In the genomic region with DNA sequence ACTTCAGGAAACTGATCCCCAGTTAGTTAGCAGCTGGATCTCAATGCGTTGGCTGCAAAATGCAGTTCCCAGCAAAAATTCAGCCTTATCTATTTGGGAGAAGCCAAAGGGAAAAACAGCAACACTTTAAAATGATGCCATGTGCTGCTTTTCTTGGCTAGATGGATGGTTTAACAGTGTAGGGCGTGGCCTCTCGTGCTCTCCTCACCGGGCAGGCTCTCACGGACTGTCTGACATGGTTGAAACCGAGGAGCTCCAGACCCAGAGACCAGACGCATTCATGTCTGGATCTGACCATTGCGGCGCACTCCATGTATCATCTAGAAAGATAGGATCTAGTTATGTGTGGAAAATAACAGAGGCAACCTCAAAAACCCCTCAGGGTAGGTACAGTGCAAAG, we compare ENCODE assay signal across 24 mouse cellular contexts.
DNase-seq lines count a peak whose midpoint lies in the region; ATAC-seq and TF ChIP-seq lines count a peak whose summit lies in the region.
"Had no signal": no experiment of that assay in that cellular context is flagged by ENCODE, and none has a peak within 500 bp of the region (broad histone marks: within the 10 kb centered on the region; RNA-seq: fewer than 3 reads in every experiment).

No protein-coding gene starts in this region.

- 64% methylated on average over 9 of the region's 9 CpGs for WGBS in intestine, embryonic 14.5 days
- WGBS in intestine, embryonic 16.5 days: 73% methylated on average over 9 of the region's 9 CpGs
- 56% methylated on average over 9 of the region's 9 CpGs for WGBS in lung, embryonic 14.5 days
- 66% methylated on average over 9 of the region's 9 CpGs for WGBS in lung, postnatal 0 days
- WGBS in lung, embryonic 16.5 days: 65% methylated on average over 9 of the region's 9 CpGs

- no peaks in the 10 kb centered on the region for H3K27me3 ChIP-seq in intestine, embryonic 14.5 days (replicated peaks; ENCODE audit: control insufficient read depth, insufficient read depth, low read length)
- H3K27me3 ChIP-seq in intestine, embryonic 16.5 days (replicated peaks; ENCODE audit: control insufficient read depth, insufficient read depth, low read length): no peaks in the 10 kb centered on the region
- no peaks in the 10 kb centered on the region for H3K27me3 ChIP-seq in lung, embryonic 14.5 days (ENCODE audit: insufficient read depth, low read length)
- H3K27me3 ChIP-seq in lung, postnatal 0 days (replicated peaks; ENCODE audit: insufficient read depth, low read length): no peaks in the 10 kb centered on the region
- H3K27me3 ChIP-seq in lung, embryonic 16.5 days (ENCODE audit: control insufficient read depth, insufficient read depth, low read depth, low read length): no peaks in the 10 kb centered on the region
- H3K27me3 ChIP-seq: CH12.LX; embryonic facial prominence, embryonic 12.5 days; forebrain, embryonic 13.5 days had no signal

- H3K9me3 ChIP-seq in intestine, embryonic 14.5 days (ENCODE audit: control insufficient read depth, low read length): no peaks in the 10 kb centered on the region
- H3K9me3 ChIP-seq in intestine, embryonic 16.5 days (ENCODE audit: control insufficient read depth, low read length): no peaks in the 10 kb centered on the region
- H3K9me3 ChIP-seq in lung, embryonic 14.5 days (ENCODE audit: low read depth, low read length): no peaks in the 10 kb centered on the region
- no peaks in the 10 kb centered on the region for H3K9me3 ChIP-seq in lung, postnatal 0 days (ENCODE audit: low read length)
- H3K9me3 ChIP-seq in lung, embryonic 16.5 days (ENCODE audit: control insufficient read depth, low read length): no peaks in the 10 kb centered on the region
- H3K9me3 ChIP-seq: embryonic facial prominence, embryonic 10.5 days; embryonic facial prominence, embryonic 12.5 days; forebrain, embryonic 13.5 days; G1E had no signal

- H3K27ac ChIP-seq in intestine, embryonic 14.5 days (ENCODE audit: low read depth): no peak overlapping the region
- H3K27ac ChIP-seq in intestine, embryonic 16.5 days (ENCODE audit: low read length): no peak overlapping the region
- no peak overlapping the region for H3K27ac ChIP-seq in lung, embryonic 14.5 days (ENCODE audit: low read depth)
- no peak overlapping the region for H3K27ac ChIP-seq in lung, postnatal 0 days (ENCODE audit: low read length)
- peak overlapping the region; percentile 41; the same call in 1 of the 2 replicates for H3K27ac ChIP-seq in lung, embryonic 16.5 days (ENCODE audit: low read length)
- H3K27ac ChIP-seq: embryonic facial prominence, embryonic 10.5 days; embryonic facial prominence, embryonic 12.5 days; forebrain, embryonic 13.5 days had no signal

- TF ChIP-seq CTCF in lung, embryonic 14.5 days (IDR thresholded peaks at IDR 0.05; ENCODE audit: low read depth): no peak
- TF ChIP-seq CTCF in lung, postnatal 0 days (IDR thresholded peaks at IDR 0.05): no peak

- H3K9ac ChIP-seq in intestine, embryonic 14.5 days (ENCODE audit: low read length): no peak overlapping the region
- H3K9ac ChIP-seq in intestine, embryonic 16.5 days (ENCODE audit: low read depth, low read length): no peak overlapping the region
- no peak overlapping the region for H3K9ac ChIP-seq in lung, embryonic 14.5 days
- no peak overlapping the region for H3K9ac ChIP-seq in lung, postnatal 0 days (replicated peaks; ENCODE audit: low read depth)
- no peak overlapping the region for H3K9ac ChIP-seq in lung, embryonic 16.5 days (ENCODE audit: low read length)
- H3K9ac ChIP-seq: embryonic facial prominence, embryonic 12.5 days; forebrain, embryonic 13.5 days had no signal

- H3K4me3 ChIP-seq in intestine, embryonic 14.5 days (ENCODE audit: low read depth, low read length): no peak overlapping the region
- no peak overlapping the region for H3K4me3 ChIP-seq in intestine, embryonic 16.5 days (ENCODE audit: low read length)
- no peak overlapping the region for H3K4me3 ChIP-seq in lung, embryonic 14.5 days (ENCODE audit: low read depth, low read length)
- no peak overlapping the region for H3K4me3 ChIP-seq in lung, postnatal 0 days (ENCODE audit: low read depth, low read length)
- H3K4me3 ChIP-seq in lung, embryonic 16.5 days (ENCODE audit: low read length): no peak overlapping the region
- H3K4me3 ChIP-seq: embryonic facial prominence, embryonic 10.5 days; embryonic facial prominence, embryonic 12.5 days; forebrain, embryonic 13.5 days had no signal

- no peak overlapping the region for H3K4me2 ChIP-seq in intestine, embryonic 14.5 days (ENCODE audit: low read length)
- no peak overlapping the region for H3K4me2 ChIP-seq in intestine, embryonic 16.5 days (ENCODE audit: low read depth, low read length)
- H3K4me2 ChIP-seq in lung, embryonic 14.5 days: no peak overlapping the region
- no peak overlapping the region for H3K4me2 ChIP-seq in lung, postnatal 0 days (replicated peaks; ENCODE audit: low read depth, low read length)
- H3K4me2 ChIP-seq in lung, embryonic 16.5 days (ENCODE audit: low read depth, low read length): no peak overlapping the region
- H3K4me2 ChIP-seq: embryonic facial prominence, embryonic 12.5 days; forebrain, embryonic 13.5 days had no signal

- no peaks in the 10 kb centered on the region for H3K4me1 ChIP-seq in intestine, embryonic 14.5 days (replicated peaks; ENCODE audit: control insufficient read depth, insufficient read depth, low read length)
- no peaks in the 10 kb centered on the region for H3K4me1 ChIP-seq in intestine, embryonic 16.5 days (ENCODE audit: control insufficient read depth, insufficient read depth, low read length)
- peaks cover 3% of the 10 kb centered on the region for H3K4me1 ChIP-seq in lung, embryonic 14.5 days (ENCODE audit: insufficient read depth)
- H3K4me1 ChIP-seq in lung, postnatal 0 days (ENCODE audit: insufficient read depth, low read depth, low read length): no peaks in the 10 kb centered on the region
- H3K4me1 ChIP-seq in lung, embryonic 16.5 days (replicated peaks; ENCODE audit: control insufficient read depth, insufficient read depth, low read length): peaks cover 13% of the 10 kb centered on the region; the same call in 1 of the 2 replicates
- H3K4me1 ChIP-seq: forebrain, embryonic 13.5 days had no signal

- peak; percentile 62 for DNase-seq in heart, adult 11 months
- no peak for DNase-seq in heart, postnatal 14 days
- peak; percentile 48 for DNase-seq in intestine, embryonic 14.5 days (ENCODE audit: low spot score)
- peak; percentile 32 for DNase-seq in lung, embryonic 14.5 days
- DNase-seq in lung, postnatal 0 days (ENCODE audit: low spot score): no peak
- no peak for DNase-seq in lung, postnatal 25 days (ENCODE audit: low spot score)
- DNase-seq: adrenal gland, adult 8-10 months; adrenal gland, postnatal 14 days; adrenal gland, postnatal 36 days; B cell, adult 2 months; cerebellum, adult 11-12 months; cerebellum, adult 9-10 months; cerebellum, postnatal 10 days; cerebellum, postnatal 25 days had no signal

- TF ChIP-seq EP300 in lung, postnatal 0 days (IDR thresholded peaks at IDR 0.05): no peak

- intact Hi-C loops in heart, postnatal 14 days (cut with DNase I): no loop called here

- no peaks in the 10 kb centered on the region for H3K36me3 ChIP-seq in intestine, embryonic 14.5 days (ENCODE audit: control insufficient read depth, insufficient read depth, low read length)
- H3K36me3 ChIP-seq in intestine, embryonic 16.5 days (ENCODE audit: control insufficient read depth, insufficient read depth, low read length): no peaks in the 10 kb centered on the region
- no peaks in the 10 kb centered on the region for H3K36me3 ChIP-seq in lung, embryonic 14.5 days (ENCODE audit: insufficient read depth)
- no peaks in the 10 kb centered on the region for H3K36me3 ChIP-seq in lung, postnatal 0 days (ENCODE audit: insufficient read depth, low read length)
- H3K36me3 ChIP-seq in lung, embryonic 16.5 days (ENCODE audit: control insufficient read depth, insufficient read depth, low read length): no peaks in the 10 kb centered on the region
- H3K36me3 ChIP-seq: embryonic facial prominence, embryonic 10.5 days; embryonic facial prominence, embryonic 12.5 days; G1E had no signal

- ATAC-seq in intestine, embryonic 14.5 days (replicated peaks; ENCODE audit: low FRiP score, low TSS enrichment, low read depth): no peak
- ATAC-seq in intestine, embryonic 16.5 days: no peak
- ATAC-seq in lung, embryonic 14.5 days (ENCODE audit: insufficient read depth): 0 out of 2 replicates have a peak, but pooled peaks have one; percentile 41
- no peak for ATAC-seq in lung, postnatal 0 days
- ATAC-seq in lung, embryonic 16.5 days (ENCODE audit: low read depth): peak; percentile 52; the same call in 1 of the 2 replicates
- ATAC-seq: activated CD4-positive, CD25-positive, alpha-beta regulatory T cell, adult 4 months; CD4-positive, CD25-positive, alpha-beta regulatory T cell, adult 4 months; forebrain, embryonic 13.5 days; Patski had no signal

Comparison
In these comparisons a context has a peak if more than half of its experiments do, and no peak if none do; other contexts are left out.
1. DNase-seq: peak in heart, adult 11 months (single experiment), intestine, embryonic 14.5 days (single experiment) and lung, embryonic 14.5 days (single experiment); none in heart, postnatal 14 days (0 of 2), lung, postnatal 0 days (single experiment) and lung, postnatal 25 days (single experiment).
2. ATAC-seq: peak in lung, embryonic 14.5 days (single experiment) and lung, embryonic 16.5 days (single experiment); none in intestine, embryonic 14.5 days (single experiment), intestine, embryonic 16.5 days (single experiment) and lung, postnatal 0 days (single experiment).